Mouse (Mus musculus): ENCODE data around the gene 4931423N10Rik.
A peak's percentile ranks its signal among the peaks of the same experiment; 100 is the strongest.

Gene 4931423N10Rik

GRCm38 (mm10) chr2:23207070-23207526, at the start of gene 4931423N10Rik:
Gene 4931423N10Rik (plus strand): TSS chr2:23207476.
- DNase-seq (ENCODE audit: low spot score): no peak

GRCm38 (mm10) chr2:23172305-23172704, 35.0 kb upstream of the 4931423N10Rik start:
- DNase-seq (ENCODE audit: low spot score): no peak

GRCm38 (mm10) chr2:23194366-23194765, 12.9 kb upstream of the 4931423N10Rik start:
- DNase-seq (ENCODE audit: low spot score): no peak

GRCm38 (mm10) chr2:23201034-23201433, 6.2 kb upstream of the 4931423N10Rik start:
- DNase-seq (ENCODE audit: low spot score): no peak

GRCm38 (mm10) chr2:23202900-23203670, 4.2 kb upstream of the 4931423N10Rik start:
- DNase-seq (ENCODE audit: low spot score): no peak

GRCm38 (mm10) chr2:23213661-23214060, 6.4 kb downstream of the 4931423N10Rik start:
- DNase-seq (ENCODE audit: low spot score): no peak

GRCm38 (mm10) chr2:23225199-23225598, 17.9 kb downstream of the 4931423N10Rik start:
- DNase-seq (ENCODE audit: low spot score): no peak

- no peak for DNase-seq (ENCODE audit: low spot score)
Measured at GRCm38 (mm10) chr2:23228463-23228862, 21.2 kb downstream of the 4931423N10Rik start.

GRCm38 (mm10) chr2:23234065-23234773, 26.9 kb downstream of the 4931423N10Rik start:
- peak; percentile 60 for DNase-seq (ENCODE audit: low spot score)

GRCm38 (mm10) chr2:23290991-23291390, 83.7 kb downstream of the 4931423N10Rik start:
- DNase-seq (ENCODE audit: low spot score): peak; percentile 46

GRCm38 (mm10) chr2:23314869-23315268, 107.6 kb downstream of the 4931423N10Rik start:
- peak; percentile 17 for DNase-seq (ENCODE audit: low spot score)
